Mouse (Mus musculus) forebrain, embryonic 12.5 days (tissue): ENCODE data around the gene AB124611. TPM values are rescaled to one million over a fixed set of nuclear protein-coding genes. Genes with fewer than 3 reads are reported as not detected.

Source experiments
- ATAC-seq: fragments of 200-750 bp; cut with Nextera tagmentation; 2 replicates; pipeline ENCODE4 v1.8.0; 2017; ENCODE audit warnings: moderate TSS enrichment; ENCODE audit not compliant: low FRiP score
- H3K27ac ChIP-seq: fragments of 300-500 bp; sonication (generic); 2 replicates; pipeline ENCODE4 v1.5.1; 2016; ENCODE audit warnings: mild to moderate bottlenecking
- H3K27me3 ChIP-seq: fragments of 300-500 bp; sonication (generic); 2 replicates; pipeline ENCODE4 v1.6.1; 2016; ENCODE audit warnings: mild to moderate bottlenecking
- H3K36me3 ChIP-seq: fragments of 300-500 bp; sonication (generic); replicated peaks from 2 replicates; pipeline ENCODE4 v1.6.1; 2016; ENCODE audit warnings: mild to moderate bottlenecking
- H3K4me1 ChIP-seq: fragments of 300-500 bp; sonication (generic); 2 replicates; pipeline ENCODE4 v1.6.1; 2016
- H3K4me2 ChIP-seq: fragments of 300-500 bp; sonication (generic); 2 replicates; pipeline ENCODE4 v1.6.1; 2016; ENCODE audit warnings: mild to moderate bottlenecking, moderate library complexity
- H3K4me3 ChIP-seq: fragments of 300-500 bp; sonication (generic); replicated peaks from 2 replicates; pipeline ENCODE4 v1.5.1; 2016; ENCODE audit warnings: mild to moderate bottlenecking
- H3K9ac ChIP-seq: fragments of 300-500 bp; sonication (generic); 2 replicates; pipeline ENCODE4 v1.6.1; 2016; ENCODE audit warnings: mild to moderate bottlenecking
- H3K9me3 ChIP-seq: fragments of 300-500 bp; sonication (generic); 2 replicates; pipeline ENCODE4 v1.6.1; 2016
- WGBS: fragments of 180-500 bp; shearing (Covaris S2); methylation state at CpG from one replicate; pipeline ENCODE4 v1.1.7; 2016; 5-methylcytosine and 5-hydroxymethylcytosine counted together
- polyA plus RNA-seq: library from polyadenylated mRNA; unstranded; fragments of >200 nt; fragmentation: Nextera tagmentation; extraction: Ambion mirVana; gene quantifications from 2 replicates; pipeline ENCODE4 v1.2.1, GENCODE M21; 2016

The AB124611 gene
- polyA plus RNA-seq, 1 experiment from 2014 or later, result 7.2 TPM

- Histone ChIP-seq H3K9me3 (no peaks in the 10 kb centered on the region), H3K36me3 (peaks cover 38% of the 10 kb centered on the region), H3K4me1 (peaks cover 13% of the 10 kb centered on the region), H3K9ac (no peak overlapping the region), H3K27ac (no peak overlapping the region), H3K4me2 (no peak overlapping the region), H3K4me3 (no peak overlapping the region), H3K27me3 (no peaks in the 10 kb centered on the region)
- no peak for ATAC-seq
- 91% methylated on average over 6 of the region's 6 CpGs for WGBS
Observed at GRCm38 (mm10) chr9:21553607-21554273, 27.8 kb downstream of the AB124611 start.

- no peak overlapping the region for H3K4me2 ChIP-seq
- no peaks in the 10 kb centered on the region for H3K27me3 ChIP-seq
- 86% methylated on average over 6 of the region's 6 CpGs for WGBS
- no peak for ATAC-seq
- H3K27ac ChIP-seq, result no peak overlapping the region
- peaks cover 37% of the 10 kb centered on the region for H3K36me3 ChIP-seq
- H3K9ac ChIP-seq, result no peak overlapping the region
- no peak overlapping the region for H3K4me3 ChIP-seq
- peaks cover 7% of the 10 kb centered on the region for H3K4me1 ChIP-seq
- H3K9me3 ChIP-seq, result no peaks in the 10 kb centered on the region
Observed at GRCm38 (mm10) chr9:21555198-21555742, 29.3 kb downstream of the AB124611 start.

GRCm38 (mm10) chr9:21556996-21557395, 31.0 kb downstream of the AB124611 start:
- Histone ChIP-seq H3K27ac (no peak overlapping the region), H3K9ac (no peak overlapping the region)
- 92% methylated on average over 2 of the region's 2 CpGs for WGBS

GRCm38 (mm10) chr9:21557556-21557955, 31.6 kb downstream of the AB124611 start:
- Histone ChIP-seq H3K9me3 (no peaks in the 10 kb centered on the region), H3K27ac (no peak overlapping the region), H3K27me3 (no peaks in the 10 kb centered on the region), H3K9ac (no peak overlapping the region), H3K4me3 (no peak overlapping the region), H3K4me1 (peaks cover 7% of the 10 kb centered on the region), H3K36me3 (peaks cover 34% of the 10 kb centered on the region), H3K4me2 (no peak overlapping the region)
- ATAC-seq, result no peak
- 91% methylated on average over 2 of the region's 2 CpGs for WGBS

More at GRCm38 (mm10) chr9:21556996-21557395, 31.0 kb downstream of the AB124611 start:
- H3K4me1 ChIP-seq, result peaks cover 7% of the 10 kb centered on the region
- no peak for ATAC-seq
- peaks cover 34% of the 10 kb centered on the region for H3K36me3 ChIP-seq
- no peaks in the 10 kb centered on the region for H3K27me3 ChIP-seq
- no peaks in the 10 kb centered on the region for H3K9me3 ChIP-seq
- no peak overlapping the region for H3K4me2 ChIP-seq
- no peak overlapping the region for H3K4me3 ChIP-seq

- Histone ChIP-seq H3K4me2 (no peak overlapping the region), H3K36me3 (peaks cover 34% of the 10 kb centered on the region), H3K4me3 (no peak overlapping the region), H3K9ac (no peak overlapping the region), H3K9me3 (no peaks in the 10 kb centered on the region), H3K27me3 (no peaks in the 10 kb centered on the region), H3K27ac (no peak overlapping the region), H3K4me1 (peaks cover 7% of the 10 kb centered on the region)
- 90% methylated on average over 4 of the region's 4 CpGs for WGBS
- no peak for ATAC-seq
Observed at GRCm38 (mm10) chr9:21558366-21558765, 32.4 kb downstream of the AB124611 start.

- H3K4me2 ChIP-seq, result no peak overlapping the region
- H3K4me3 ChIP-seq, result no peak overlapping the region
- WGBS, result 96% methylated on average over 3 of the region's 3 CpGs
- H3K27ac ChIP-seq, result 0 out of 2 replicates have a peak overlapping the region, but pooled peaks have one; percentile 5
- H3K9ac ChIP-seq, result no peak overlapping the region
- peaks cover 30% of the 10 kb centered on the region for H3K36me3 ChIP-seq
- no peaks in the 10 kb centered on the region for H3K27me3 ChIP-seq
- no peak for ATAC-seq
- H3K4me1 ChIP-seq, result peaks cover 7% of the 10 kb centered on the region
- H3K9me3 ChIP-seq, result no peaks in the 10 kb centered on the region
Observed at GRCm38 (mm10) chr9:21559151-21559550, 33.2 kb downstream of the AB124611 start.

GRCm38 (mm10) chr9:21564420-21564819, 38.4 kb downstream of the AB124611 start:
- no peaks in the 10 kb centered on the region for H3K4me1 ChIP-seq
- ATAC-seq, result no peak
- H3K27ac ChIP-seq, result no peak overlapping the region
- WGBS, result 83% methylated on average over 1 of the region's 1 CpGs
- no peaks in the 10 kb centered on the region for H3K9me3 ChIP-seq
- no peak overlapping the region for H3K4me3 ChIP-seq
- H3K36me3 ChIP-seq, result peaks cover 18% of the 10 kb centered on the region
- H3K27me3 ChIP-seq, result no peaks in the 10 kb centered on the region
- no peak overlapping the region for H3K9ac ChIP-seq
- no peak overlapping the region for H3K4me2 ChIP-seq

- Histone ChIP-seq H3K27me3 (no peaks in the 10 kb centered on the region), H3K4me3 (no peak overlapping the region), H3K9me3 (no peaks in the 10 kb centered on the region), H3K9ac (no peak overlapping the region), H3K4me1 (no peaks in the 10 kb centered on the region), H3K4me2 (no peak overlapping the region), H3K36me3 (peaks cover 25% of the 10 kb centered on the region), H3K27ac (no peak overlapping the region)
- no peak for ATAC-seq
- WGBS, result 90% methylated on average over 4 of the region's 4 CpGs
Observed at GRCm38 (mm10) chr9:21565004-21565586, 39.1 kb downstream of the AB124611 start.

GRCm38 (mm10) chr9:21566538-21566937, 40.6 kb downstream of the AB124611 start:
- no peak overlapping the region for H3K4me3 ChIP-seq
- H3K27ac ChIP-seq, result no peak overlapping the region
- H3K36me3 ChIP-seq, result peaks cover 32% of the 10 kb centered on the region
- H3K4me1 ChIP-seq, result no peaks in the 10 kb centered on the region
- ATAC-seq, result no peak
- no peaks in the 10 kb centered on the region for H3K27me3 ChIP-seq
- H3K9ac ChIP-seq, result no peak overlapping the region
- H3K4me2 ChIP-seq, result no peak overlapping the region
- WGBS, result 93% methylated on average over 1 of the region's 1 CpGs
- no peaks in the 10 kb centered on the region for H3K9me3 ChIP-seq

- 92% methylated on average over 2 of the region's 2 CpGs for WGBS
Observed at GRCm38 (mm10) chr9:21567051-21567450, 41.1 kb downstream of the AB124611 start.

GRCm38 (mm10) chr9:21568657-21569255, 42.8 kb downstream of the AB124611 start:
- WGBS, result 94% methylated on average over 8 of the region's 8 CpGs
- H3K36me3 ChIP-seq, result peaks cover 48% of the 10 kb centered on the region
- no peak overlapping the region for H3K9ac ChIP-seq
- no peaks in the 10 kb centered on the region for H3K27me3 ChIP-seq
- no peaks in the 10 kb centered on the region for H3K4me1 ChIP-seq
- no peak overlapping the region for H3K27ac ChIP-seq
- no peak overlapping the region for H3K4me2 ChIP-seq
- ATAC-seq, result no peak
- no peak overlapping the region for H3K4me3 ChIP-seq
- H3K9me3 ChIP-seq, result no peaks in the 10 kb centered on the region

More at GRCm38 (mm10) chr9:21567051-21567450, 41.1 kb downstream of the AB124611 start:
- Histone ChIP-seq H3K27ac (no peak overlapping the region), H3K4me3 (no peak overlapping the region), H3K36me3 (peaks cover 35% of the 10 kb centered on the region), H3K9ac (no peak overlapping the region), H3K27me3 (no peaks in the 10 kb centered on the region), H3K4me1 (no peaks in the 10 kb centered on the region), H3K9me3 (no peaks in the 10 kb centered on the region), H3K4me2 (no peak overlapping the region)
- ATAC-seq, result no peak

- Histone ChIP-seq H3K27ac (no peak overlapping the region), H3K4me2 (no peak overlapping the region), H3K4me1 (peaks cover 10% of the 10 kb centered on the region), H3K27me3 (no peaks in the 10 kb centered on the region), H3K4me3 (no peak overlapping the region), H3K9ac (no peak overlapping the region), H3K9me3 (no peaks in the 10 kb centered on the region), H3K36me3 (peaks cover 92% of the 10 kb centered on the region)
- WGBS, result 96% methylated on average over 8 of the region's 8 CpGs
- ATAC-seq, result no peak
Observed at GRCm38 (mm10) chr9:21574012-21574801, 48.2 kb downstream of the AB124611 start.
